ENCODE assay signal across 20 mouse cellular contexts in the genomic region with DNA sequence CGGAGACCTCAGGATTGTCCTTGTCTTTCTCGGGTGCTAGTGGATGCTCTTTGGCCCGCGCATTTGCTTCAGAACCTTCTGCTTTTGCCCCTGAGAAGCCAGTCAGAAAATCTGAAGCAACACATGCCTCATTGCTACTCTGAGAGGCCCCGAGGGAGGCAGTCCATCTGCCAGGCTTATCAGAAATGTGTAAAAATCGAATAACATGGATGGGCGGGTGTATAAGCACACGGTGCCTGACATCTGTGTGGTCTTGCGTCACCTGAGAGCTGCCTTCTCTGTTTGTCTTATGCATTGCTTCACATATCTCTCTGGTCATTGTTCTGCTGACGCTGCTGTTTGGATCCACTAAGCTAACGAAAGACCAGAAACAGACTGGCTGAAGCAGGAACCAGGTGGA. TPM values are rescaled to one million over a fixed set of nuclear protein-coding genes. Genes with fewer than 3 reads are reported as not detected.
DNase-seq lines count a peak whose midpoint lies in the region; ATAC-seq lines count a peak whose summit lies in the region.
"Had no signal": no experiment of that assay in that cellular context is flagged by ENCODE, and none has a peak within 500 bp of the region (broad histone marks: within the 10 kb centered on the region; RNA-seq: fewer than 3 reads in every experiment).

No protein-coding gene starts in this region.

- no peak overlapping the region for H3K9ac ChIP-seq in intestine, embryonic 15.5 days
- H3K9ac ChIP-seq in liver, embryonic 12.5 days, result no peak overlapping the region
- H3K9ac ChIP-seq: embryonic facial prominence, embryonic 13.5 days; lung, embryonic 15.5 days; midbrain, embryonic 12.5 days had no signal

- no peaks in the 10 kb centered on the region for H3K9me3 ChIP-seq in intestine, embryonic 15.5 days
- no peaks in the 10 kb centered on the region for H3K9me3 ChIP-seq in liver, embryonic 12.5 days (replicated peaks)
- H3K9me3 ChIP-seq: embryonic facial prominence, embryonic 13.5 days; lung, embryonic 15.5 days; midbrain, embryonic 12.5 days had no signal

- WGBS in intestine, embryonic 15.5 days, result 62% methylated on average over 11 of the region's 11 CpGs
- 54% methylated on average over 11 of the region's 11 CpGs for WGBS in liver, embryonic 12.5 days (ENCODE audit: insufficient replicate concordance)

- no peak overlapping the region for H3K4me2 ChIP-seq in intestine, embryonic 15.5 days (replicated peaks)
- H3K4me2 ChIP-seq in liver, embryonic 12.5 days, result peak overlapping the region; percentile 25
- H3K4me2 ChIP-seq: embryonic facial prominence, embryonic 13.5 days; lung, embryonic 15.5 days; midbrain, embryonic 12.5 days had no signal

- H3K4me3 ChIP-seq in intestine, embryonic 15.5 days (replicated peaks), result no peak overlapping the region
- H3K4me3 ChIP-seq in liver, embryonic 12.5 days, result no peak overlapping the region
- H3K4me3 ChIP-seq: embryonic facial prominence, embryonic 13.5 days; lung, embryonic 15.5 days; midbrain, embryonic 12.5 days had no signal

- H3K27me3 ChIP-seq in intestine, embryonic 15.5 days (replicated peaks), result no peaks in the 10 kb centered on the region
- H3K27me3 ChIP-seq in liver, embryonic 12.5 days (replicated peaks), result no peaks in the 10 kb centered on the region
- H3K27me3 ChIP-seq: embryonic facial prominence, embryonic 13.5 days; lung, embryonic 15.5 days; midbrain, embryonic 12.5 days; Patski had no signal

- DNase-seq in layer of hippocampus, adult 18-20 months (ENCODE audit: low spot score in 2 of 2), result peak; percentile 2 to 41
- no peak for DNase-seq in layer of hippocampus, postnatal 10 days (ENCODE audit: low spot score in 2 of 2)
- peak; percentile 35 for DNase-seq in retina, embryonic 14.5 days (ENCODE audit: low spot score)
- no peak for DNase-seq in frontal cortex, postnatal 36 days (ENCODE audit: low spot score in 2 of 2)
- DNase-seq in adrenal gland, adult (ENCODE audit: inconsistent age in 2 of 2, low spot score in 1 of 2), result no peak
- DNase-seq: adrenal gland, adult 8-10 months; cerebellum, postnatal 25 days; gastrocnemius, postnatal 36 days; kidney, adult 11 months; kidney, postnatal 36 days; right cerebral cortex, postnatal 25 days; thymus, postnatal 25 days had no signal

- peak; percentile 90 for ATAC-seq in intestine, embryonic 15.5 days
- peak; percentile 76 for ATAC-seq in liver, embryonic 12.5 days
- ATAC-seq: forebrain, embryonic 14.5 days; Patski had no signal

- 0 out of 2 replicates have a peak overlapping the region, but pooled peaks have one; percentile 54 for H3K27ac ChIP-seq in intestine, embryonic 15.5 days
- H3K27ac ChIP-seq in liver, embryonic 12.5 days, result 0 out of 2 replicates have a peak overlapping the region, but pooled peaks have one; percentile 14
- H3K27ac ChIP-seq: embryonic facial prominence, embryonic 13.5 days; lung, embryonic 15.5 days; midbrain, embryonic 12.5 days had no signal

- no peaks in the 10 kb centered on the region for H3K4me1 ChIP-seq in intestine, embryonic 15.5 days (replicated peaks)
- H3K4me1 ChIP-seq in liver, embryonic 12.5 days, result peaks cover 47% of the 10 kb centered on the region
- H3K4me1 ChIP-seq: embryonic facial prominence, embryonic 13.5 days; lung, embryonic 15.5 days; midbrain, embryonic 12.5 days had no signal

- no peaks in the 10 kb centered on the region for H3K36me3 ChIP-seq in intestine, embryonic 15.5 days
- no peaks in the 10 kb centered on the region for H3K36me3 ChIP-seq in liver, embryonic 12.5 days
- H3K36me3 ChIP-seq: embryonic facial prominence, embryonic 13.5 days; lung, embryonic 15.5 days; midbrain, embryonic 12.5 days had no signal

RNA-seq across cellular contexts. Expression of gene Ehf, which starts 33.5 kb away (rescaled TPM):
- not detected for total RNA-seq in layer of hippocampus, adult 18-20 months (2021)
- total RNA-seq in layer of hippocampus, postnatal 10 days (2021), result not detected
- 19.2 and 23.1 TPM in 2 replicates for polyA plus RNA-seq in intestine, embryonic 15.5 days (2015; fragmentation: Nextera tagmentation; extraction: Ambion mirVana)
- polyA plus RNA-seq in liver, embryonic 12.5 days (2016; fragmentation: Nextera tagmentation; extraction: Ambion mirVana), result 0.16 and 0.23 TPM in 2 replicates
- polyA plus RNA-seq: heart, postnatal 0 days; midbrain, embryonic 12.5 days had no signal

Comparison
In these comparisons a context has a peak if more than half of its experiments do, and no peak if none do; other contexts are left out.
1. DNase-seq: peak in layer of hippocampus, adult 18-20 months (2 of 2) and retina, embryonic 14.5 days (single experiment); none in layer of hippocampus, postnatal 10 days (0 of 2), frontal cortex, postnatal 36 days (0 of 2) and adrenal gland, adult (0 of 2).